Mouse (Mus musculus) spleen, postnatal 14 days (tissue): ENCODE measurements around the gene Gm20695.
"Not testable (repeated sequence)": the region's sequence is repeated elsewhere in the genome, so short reads cannot be mapped to it uniquely, and the experiment has no call there.

Source experiments
- DNase-seq, 2 experiments: peaks; one replicate each; pipeline ENCODE4 v3.0.0; 2021 to 2022; ENCODE audit warnings: low spot score in 2 of 2

Gm20695 gene

GRCm38 (mm10) chr16:3884201-3885064 is at the start of gene Gm20695, which contains the start of gene Zfp597:
TSS of gene Gm20695 (plus strand) at chr16:3884648.
TSS of gene Zfp597 (minus strand) at chr16:3884561.
- peak; percentile 92 to 94 for DNase-seq

GRCm38 (mm10) chr16:3835461-3835860 is 49.0 kb upstream of the Gm20695 start:
- DNase-seq = no peak

GRCm38 (mm10) chr16:3839157-3839885 is 45.1 kb upstream of the Gm20695 start:
- no peak for DNase-seq

GRCm38 (mm10) chr16:3842989-3843388 is 41.5 kb upstream of the Gm20695 start:
- DNase-seq = no peak

- DNase-seq = no peak
Measured at GRCm38 (mm10) chr16:3843796-3844195, 40.7 kb upstream of the Gm20695 start.

- peak; percentile 77 to 87 for DNase-seq
Measured at GRCm38 (mm10) chr16:3846711-3847518, 37.5 kb upstream of the Gm20695 start, which contains the start of gene Zfp174. TSS of gene Zfp174 (plus strand) at chr16:3847268.

GRCm38 (mm10) chr16:3847871-3848270 is 36.6 kb upstream of the Gm20695 start:
- no peak for DNase-seq

GRCm38 (mm10) chr16:3848416-3848815 is 36.0 kb upstream of the Gm20695 start:
- DNase-seq = no peak

GRCm38 (mm10) chr16:3851301-3851700 is 33.1 kb upstream of the Gm20695 start:
- DNase-seq = not testable (repeated sequence)

- no peak for DNase-seq
Measured at GRCm38 (mm10) chr16:3852586-3852985, 31.9 kb upstream of the Gm20695 start.

- DNase-seq = no peak
Measured at GRCm38 (mm10) chr16:3854437-3855182, 29.8 kb upstream of the Gm20695 start.

GRCm38 (mm10) chr16:3855776-3856175 is 28.7 kb upstream of the Gm20695 start:
- DNase-seq = no peak

GRCm38 (mm10) chr16:3859254-3859653 is 25.2 kb upstream of the Gm20695 start:
- DNase-seq = no peak

GRCm38 (mm10) chr16:3871815-3872214 is 12.6 kb upstream of the Gm20695 start:
- no peak for DNase-seq

GRCm38 (mm10) chr16:3872216-3873047 is 12.0 kb upstream of the Gm20695 start, which contains the start of gene Naa60:
TSS of gene Naa60 (plus strand) at chr16:3872375.
- DNase-seq = peak; percentile 70 to 73

GRCm38 (mm10) chr16:3876346-3876745 is 8.1 kb upstream of the Gm20695 start:
- no peak for DNase-seq

GRCm38 (mm10) chr16:3885065-3885670 is 720 bp downstream of the Gm20695 start:
- no peak for DNase-seq

- no peak for DNase-seq
Measured at GRCm38 (mm10) chr16:3891621-3892295, 7.3 kb downstream of the Gm20695 start.

- no peak for DNase-seq
Measured at GRCm38 (mm10) chr16:3893739-3894138, 9.3 kb downstream of the Gm20695 start.
